Mouse (Mus musculus) heart, adult 2 months (tissue): ENCODE results near the gene Fgd1. TPM values are rescaled to one million over a fixed set of nuclear protein-coding genes. Genes with fewer than 3 reads are reported as not detected.

Experiments
- DNase-seq, 2 experiments: peaks; one replicate each; pipeline ENCODE4 v3.0.0; 2021
- H3K27ac ChIP-seq: fragments of 200-600 bp; 2 replicates; pipeline ENCODE4 v1.8.1; 2022
- H3K27me3 ChIP-seq: fragments of 200-500 bp; 2 replicates; pipeline ENCODE4 v1.6.1; 2012; ENCODE audit warnings: mild to moderate bottlenecking, low read length, inconsistent platforms, mixed read lengths; ENCODE audit not compliant: control insufficient read depth, insufficient read depth
- H3K36me3 ChIP-seq: fragments of 200-500 bp; 2 replicates; pipeline ENCODE4 v1.6.1; 2012; ENCODE audit warnings: low read length, inconsistent platforms; ENCODE audit not compliant: control insufficient read depth, insufficient read depth
- H3K4me1 ChIP-seq: fragments of 200-500 bp; 2 replicates; pipeline ENCODE4 v1.6.1; 2011; ENCODE audit warnings: low read length; ENCODE audit not compliant: control insufficient read depth, insufficient read depth
- H3K4me3 ChIP-seq: fragments of 200-600 bp; 2 replicates; pipeline ENCODE4 v1.8.1; 2022
- H3K79me2 ChIP-seq: fragments of 200-500 bp; replicated peaks from 2 replicates; pipeline ENCODE4 v1.6.1; 2012; ENCODE audit warnings: mild to moderate bottlenecking, inconsistent platforms, low read length, moderate library complexity, mixed read lengths; ENCODE audit not compliant: control insufficient read depth, insufficient read depth
- H3K9ac ChIP-seq: fragments of 200-500 bp; 2 replicates; pipeline ENCODE4 v1.6.1; 2012; ENCODE audit warnings: low read depth, mild to moderate bottlenecking, control low read depth, inconsistent platforms, low read length, mixed read lengths
- CTCF ChIP-seq: fragments of 200-600 bp; IDR thresholded peaks from 2 replicates; pipeline ENCODE4 v1.8.1; 2022; ENCODE audit warnings: antibody characterized with exemption, mild to moderate bottlenecking, moderate library complexity
- EP300 ChIP-seq: fragments of 200-500 bp; IDR thresholded peaks from 2 replicates; pipeline ENCODE4 v1.6.1; 2011; ENCODE audit warnings: low read depth, low read length, control low read depth; ENCODE audit not compliant: insufficient read depth
- POLR2A ChIP-seq: fragments of 200-500 bp; IDR thresholded peaks from 2 replicates; pipeline ENCODE4 v1.6.1; 2011; ENCODE audit warnings: mild to moderate bottlenecking, low read depth, low read length, control low read depth; ENCODE audit not compliant: insufficient read depth
- WGBS: fragments of 180-500 bp; shearing (Covaris S2); methylation state at CpG from one replicate; pipeline ENCODE4 v1.1.7; 2018; 5-methylcytosine and 5-hydroxymethylcytosine counted together
- intact Hi-C: fragments of 180-260 bp; cut with DNase I; formaldehyde crosslinking; loops from one replicate; pipeline ENCODE4 v1.15.1; 2025
- long read RNA-seq: library from polyadenylated mRNA; stranded (forward); transcript quantifications from one replicate; pipeline ENCODE4 v2.0.0, GENCODE M21; 2021
- polyA plus RNA-seq: library from polyadenylated mRNA; depleted of rRNA; stranded (reverse); fragments of >200 nt; gene quantifications from 2 replicates; pipeline ENCODE4 v1.2.3, GENCODE M21; 2012; rRNA removed
- total RNA-seq, 2 experiments: library from RNA; stranded (reverse); gene quantifications; 2 replicates each; pipeline ENCODE4 v1.2.3; 2021

Gene Fgd1
- total RNA-seq (10 to 100 TPM in 1 of 2 experiments, 1 to 10 TPM in 1; 8.4 to 10.3 TPM), polyA plus RNA-seq (8.9 and 10.1 TPM in 2 replicates)
- long read RNA-seq, full-length matches to known transcripts: 3 of 3 reads
- long read RNA-seq, partial matches to known transcripts: 0 of 3 reads
- long read RNA-seq, other reads (novel, unspliced or antisense): 0 of 3 reads

GRCm38 (mm10) chrX:151045850-151046249 is at the start of gene Fgd1:
Gene Fgd1 (plus strand): TSS chrX:151046150.
- no peak for DNase-seq

GRCm38 (mm10) chrX:150996775-150997174 is 49.2 kb upstream of the Fgd1 start:
- Histone ChIP-seq H3K4me1 (no peaks in the 10 kb centered on the region), H3K79me2 (no peaks in the 10 kb centered on the region), H3K36me3 (no peaks in the 10 kb centered on the region), H3K9ac (no peak overlapping the region), H3K27ac (no peak overlapping the region), H3K27me3 (no peaks in the 10 kb centered on the region), H3K4me3 (no peak overlapping the region)
- WGBS: 74% methylated on average over 3 of the region's 3 CpGs
- intact Hi-C loops: no loop called here
- TF ChIP-seq CTCF: no peak
- TF ChIP-seq EP300: no peak
- TF ChIP-seq POLR2A: no peak
- no peak for DNase-seq

More at GRCm38 (mm10) chrX:151045850-151046249, at the start of gene Fgd1:
- 90% methylated on average over 8 of the region's 8 CpGs for WGBS
- Histone ChIP-seq H3K4me1 (no peaks in the 10 kb centered on the region; the same call in 1 of the 2 replicates), H3K27me3 (no peaks in the 10 kb centered on the region), H3K27ac (peak within 1 kb of the TSS; percentile 66), H3K79me2 (no peaks in the 10 kb centered on the region), H3K36me3 (no peaks in the 10 kb centered on the region), H3K4me3 (peak within 1 kb of the TSS; percentile 62), H3K9ac (peak within 1 kb of the TSS; percentile 89)
- no peak for TF ChIP-seq POLR2A
- no peak for TF ChIP-seq CTCF
- no peak for TF ChIP-seq EP300
- intact Hi-C loops: loop anchor here (5.0 kb wide), 2 partner anchors 51 to 79 kb away; partner anchors contain the start of gene Tsr2

GRCm38 (mm10) chrX:151016938-151017877 is 28.7 kb upstream of the Fgd1 start, which contains the start of gene Gnl3l:
Gene Gnl3l (minus strand): TSS chrX:151017322.
- Histone ChIP-seq H3K9ac (peak within 1 kb of the TSS; percentile 75), H3K27ac (peak within 1 kb of the TSS; percentile 72), H3K36me3 (no peaks in the 10 kb centered on the region), H3K4me1 (no peaks in the 10 kb centered on the region), H3K4me3 (peak within 1 kb of the TSS; percentile 60), H3K27me3 (no peaks in the 10 kb centered on the region), H3K79me2 (no peaks in the 10 kb centered on the region)
- intact Hi-C loops: loop anchor here (5.0 kb wide), 3 partner anchors 35 to 80 kb away; partner anchors contain the start of gene Tsr2
- TF ChIP-seq EP300 (no peak), CTCF (peak; percentile 89), POLR2A (peak; percentile 85)
- DNase-seq: peak; percentile 90 to 92
- 20% methylated on average over 43 of the region's 43 CpGs for WGBS

- Histone ChIP-seq H3K36me3 (no peaks in the 10 kb centered on the region), H3K79me2 (no peaks in the 10 kb centered on the region), H3K27ac (peak overlapping the region; percentile 69), H3K9ac (peak overlapping the region; percentile 75), H3K4me3 (peak overlapping the region; percentile 60), H3K4me1 (no peaks in the 10 kb centered on the region), H3K27me3 (no peaks in the 10 kb centered on the region)
- no peak for DNase-seq
- 7% methylated on average over 3 of the region's 3 CpGs for WGBS
- intact Hi-C loops: loop anchor here (5.0 kb wide), 3 partner anchors 34 to 79 kb away; partner anchors contain the start of gene Tsr2
- TF ChIP-seq EP300 (no peak), POLR2A (no peak), CTCF (no peak)
Observed at GRCm38 (mm10) chrX:151017897-151018296, 28.1 kb upstream of the Fgd1 start.

GRCm38 (mm10) chrX:151018798-151019197 is 27.2 kb upstream of the Fgd1 start:
- Histone ChIP-seq H3K79me2 (no peaks in the 10 kb centered on the region), H3K9ac (no peak overlapping the region), H3K4me3 (no peak overlapping the region), H3K27ac (no peak overlapping the region), H3K27me3 (no peaks in the 10 kb centered on the region), H3K4me1 (no peaks in the 10 kb centered on the region), H3K36me3 (no peaks in the 10 kb centered on the region)
- DNase-seq: no peak
- intact Hi-C loops: loop anchor here (5.0 kb wide), 3 partner anchors 34 to 79 kb away; partner anchors contain the start of gene Tsr2
- WGBS: 47% methylated on average over 3 of the region's 3 CpGs
- TF ChIP-seq CTCF (no peak), EP300 (no peak), POLR2A (no peak)
